Mouse (Mus musculus) embryonic stem cell, embryonic (primary cell): ENCODE results near the gene Jpt1.

Experiments
- CTCF ChIA-PET, 4 experiments: fragments of 300-600 bp in 2 of 4; fragments of 350-600 bp in 2 of 4; sonication (Branson Sonifier 250); formaldehyde crosslinking; loops; one replicate each; lab custom pipeline; 2022; ENCODE audit warnings: inconsistent platforms in 2 of 4; lab: Charles Lee
- POLR2A ChIA-PET, 4 experiments: fragments of 300-600 bp in 2 of 4; fragments of 350-600 bp in 2 of 4; sonication (Branson Sonifier 250); formaldehyde crosslinking; loops; one replicate each; lab custom pipeline; 2022; ENCODE audit warnings: antibody characterized with exemption in 4 of 4, inconsistent platforms in 1 of 4; lab: Charles Lee

Jpt1 gene

DNA sequence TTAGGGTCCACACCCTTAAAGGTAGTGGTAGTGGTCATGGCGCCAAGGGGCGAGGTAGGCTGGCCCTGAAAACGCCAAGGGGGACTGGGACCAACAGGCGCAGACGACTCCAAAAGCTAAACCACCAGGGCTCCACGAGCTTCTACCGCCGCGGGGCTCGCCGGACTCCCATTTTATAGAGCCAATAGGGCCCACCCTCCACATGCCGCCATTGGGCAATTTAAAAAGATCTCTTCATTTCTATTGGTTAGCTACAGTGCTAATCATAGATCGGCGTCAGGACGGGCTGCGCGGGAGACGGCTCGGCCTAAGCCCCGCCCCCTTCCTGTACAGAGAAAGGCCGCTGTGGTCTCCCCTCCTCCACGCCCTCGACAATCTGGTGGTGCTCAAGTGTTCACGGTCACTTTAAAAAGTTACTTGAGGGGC is at the start of gene Jpt1:
Jpt1 (minus strand) TSS at position 150 of the 426 bp plus-strand sequence.
- POLR2A ChIA-PET = interaction anchor here (0.5 to 15.2 kb wide), 171 partner anchors 8 to 654 kb away, joined by 3 to 368 read pairs (median 4); partner anchors contain the start of genes Nt5c (in 4 of the 4), Armc7 (in 3 of the 4), Fdxr (in 3 of the 4) and Nup85 (in 3 of the 4)
- CTCF ChIA-PET = interaction anchor here in 2 of 4 experiments (0.6 to 2.4 kb wide), 9 partner anchors 9 to 345 kb away, joined by 3 to 10 read pairs (median 3); partner anchors contain the start of gene Nt5c (in 2 of the 2)

DNA sequence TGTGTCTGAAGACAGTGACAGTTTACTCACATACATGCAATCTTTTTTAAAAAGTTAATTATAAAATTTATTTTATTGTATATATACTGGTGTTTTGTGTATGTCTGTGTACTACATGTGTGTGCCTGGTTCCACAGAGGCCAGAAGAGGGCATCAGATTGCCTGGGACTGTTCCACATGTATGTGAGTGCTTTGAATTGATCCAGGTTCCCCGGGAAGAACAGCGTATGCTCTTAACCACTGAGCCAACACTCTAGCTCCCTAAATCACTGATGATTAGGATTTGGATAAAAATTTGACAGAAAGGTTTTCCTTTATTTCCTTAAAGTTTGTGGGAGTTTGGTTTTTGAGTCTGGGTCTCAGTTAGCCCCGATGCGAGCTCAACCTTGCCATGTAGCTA is 49.2 kb upstream of the Jpt1 start:
- CTCF ChIA-PET = interaction anchor here in 3 of 4 experiments (0.6 to 1.7 kb wide), 24 partner anchors 8 to 930 kb away, joined by 3 to 8 read pairs (median 4); partner anchors contain the start of genes Mif4gd (in 2 of the 3), Caskin2 (in 1 of the 3) and Prpsap1 (in 1 of the 3)

DNA sequence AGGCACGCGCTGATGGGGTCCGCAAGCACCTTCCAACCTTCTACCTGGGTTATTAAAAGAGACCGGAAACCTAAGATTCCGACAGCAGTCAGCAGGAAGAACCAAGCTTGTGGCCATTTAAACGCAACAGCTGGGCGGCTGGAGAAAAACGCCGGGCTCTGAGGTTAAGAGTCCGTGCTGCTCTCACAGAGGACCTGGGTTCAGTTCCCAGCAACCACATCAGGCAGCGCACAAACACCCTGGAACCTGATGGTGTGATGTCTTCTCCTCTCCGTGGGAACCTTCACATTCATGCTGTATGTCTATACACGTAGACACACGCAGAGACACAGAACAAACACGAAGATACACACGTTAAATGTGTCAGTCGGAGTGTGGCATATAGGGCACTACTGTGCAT is 41.5 kb upstream of the Jpt1 start:
- CTCF ChIA-PET = interaction anchor here in 1 of 4 experiments (1.6 to 1.9 kb wide), 2 partner anchors 8 to 167 kb away, joined by 3 to 7 read pairs; partner anchors contain the start of gene Nup85
- POLR2A ChIA-PET = interaction anchor here in 2 of 4 experiments (0.7 to 2.1 kb wide), 9 partner anchors 8 to 57 kb away, joined by 3 to 11 read pairs (median 4); partner anchors contain the start of genes Mif4gd (in 2 of the 2) and Jpt1 (in 1 of the 2)

More for the DNA sequence above, 49.2 kb upstream of the Jpt1 start:
- POLR2A ChIA-PET = interaction anchor here (0.6 to 4.1 kb wide), 58 partner anchors 8 to 461 kb away, joined by 3 to 28 read pairs (median 4); partner anchors contain the start of genes Sumo2 (in 3 of the 4), Grb2 (in 2 of the 4), Jpt1 (in 2 of the 4) and Mif4gd (in 2 of the 4)

DNA sequence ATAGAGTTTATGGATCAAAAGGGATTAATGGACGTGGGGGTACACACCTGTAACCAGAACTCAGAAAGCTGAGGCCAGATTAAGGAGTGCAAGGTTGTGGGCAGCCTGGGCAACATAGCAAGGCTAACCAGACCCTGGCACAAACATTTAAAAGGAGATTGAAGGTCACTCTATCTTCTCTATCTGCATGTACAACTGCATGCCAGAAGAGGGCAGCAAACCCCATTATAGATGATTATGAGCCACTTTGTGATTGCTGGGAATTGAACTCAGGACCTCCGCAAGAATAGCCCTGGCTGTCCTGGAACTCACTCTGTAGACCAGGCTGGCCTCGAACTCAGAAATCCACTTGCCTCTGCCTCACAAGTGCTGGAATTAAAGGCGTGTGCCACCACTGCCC is 38.6 kb upstream of the Jpt1 start:
- CTCF ChIA-PET = interaction anchor here in 2 of 4 experiments (1.3 to 1.9 kb wide), 3 partner anchors 16 to 165 kb away, joined by 5 to 9 read pairs (median 6); no protein-coding TSS in a partner anchor
- POLR2A ChIA-PET = interaction anchor here in 2 of 4 experiments (0.7 to 1.5 kb wide), 7 partner anchors 11 to 162 kb away, joined by 3 to 8 read pairs (median 3); partner anchors contain the start of genes Jpt1 (in 1 of the 2) and Mif4gd (in 1 of the 2)

DNA sequence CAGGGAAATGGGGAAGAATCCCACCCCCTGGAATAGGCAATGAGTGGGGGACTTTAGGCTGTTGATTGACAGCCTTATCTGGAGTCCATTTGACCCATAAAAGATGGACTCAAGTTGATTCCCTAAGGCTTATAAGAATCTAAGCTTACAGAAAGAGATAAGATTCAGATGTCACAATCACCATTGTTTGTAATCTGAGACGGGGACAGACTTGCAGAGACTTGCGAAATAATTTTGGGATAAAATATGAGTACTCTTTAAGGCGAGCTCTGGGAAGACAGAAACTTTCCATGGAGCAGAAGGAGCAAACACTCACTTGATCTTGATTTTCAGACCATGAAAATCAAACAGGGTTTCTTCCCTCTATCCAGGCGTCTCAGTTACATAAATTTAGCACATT is 29.4 kb upstream of the Jpt1 start:
- POLR2A ChIA-PET = interaction anchor here in 2 of 4 experiments (1.3 kb wide), 2 partner anchors 24 to 30 kb away, joined by 3 to 4 read pairs; partner anchors contain the start of gene Jpt1 (in 1 of the 2)
- CTCF ChIA-PET = no interaction called here

DNA sequence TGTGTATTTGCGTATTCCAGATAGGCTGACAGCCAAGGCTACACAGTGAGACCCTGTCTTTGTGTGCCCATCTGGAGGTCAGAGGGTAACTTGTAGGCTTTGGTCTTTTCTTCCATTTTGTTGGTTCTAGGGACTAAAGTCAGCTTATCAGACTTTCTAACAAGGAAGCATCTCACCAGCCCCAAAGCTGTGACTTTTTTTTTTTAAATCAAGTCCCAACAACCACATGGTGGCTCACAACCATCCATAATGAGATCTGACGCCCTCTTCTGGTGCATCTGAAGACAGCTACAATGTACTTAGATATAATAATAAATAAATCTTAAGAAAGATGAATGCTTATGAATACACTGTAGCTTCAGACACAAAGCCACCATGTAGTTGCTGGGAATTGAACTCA is 23.9 kb upstream of the Jpt1 start:
- CTCF ChIA-PET = interaction anchor here (0.6 to 1.3 kb wide), 23 partner anchors 11 to 483 kb away, joined by 3 to 7 read pairs (median 4); partner anchors contain the start of genes Jpt1 (in 1 of the 4), Nt5c (in 1 of the 4), Nup85 (in 1 of the 4) and Ush1g (in 1 of the 4)

DNA sequence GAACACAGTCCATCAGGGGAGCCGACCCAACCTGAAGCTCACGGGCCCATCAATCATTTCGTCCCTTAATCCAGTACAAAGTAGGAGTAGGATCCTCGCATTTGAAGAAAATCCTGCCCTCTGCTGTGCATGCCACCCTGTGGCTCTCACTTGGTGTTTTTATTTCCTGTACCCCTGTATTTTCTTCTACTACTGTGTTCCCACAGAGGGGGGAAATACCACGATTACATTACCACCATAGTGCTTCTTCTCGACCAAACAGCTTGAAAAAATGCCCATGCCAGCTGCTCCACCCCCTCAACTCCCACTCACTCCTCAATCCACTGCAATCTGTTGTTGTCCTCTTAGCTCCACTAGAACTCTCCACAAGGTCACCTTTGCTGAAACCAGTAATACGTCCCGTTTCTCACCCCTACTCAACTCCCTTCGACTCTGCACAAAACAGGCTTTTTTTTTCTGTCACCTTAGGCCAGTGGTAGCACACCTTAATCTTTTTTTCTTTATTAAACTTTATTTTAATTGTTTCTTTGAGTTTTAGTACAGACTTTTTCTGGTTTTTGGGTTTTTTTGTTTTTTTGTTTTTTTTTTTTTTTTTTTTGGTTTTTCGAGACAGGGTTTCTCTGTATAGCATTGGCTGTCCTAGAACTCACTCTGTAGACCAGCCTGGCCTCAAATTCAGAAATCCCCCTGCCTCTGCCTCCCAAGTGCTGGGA is 22.8 kb upstream of the Jpt1 start:
- CTCF ChIA-PET = interaction anchor here (0.6 to 1.7 kb wide), 25 partner anchors 8 to 358 kb away, joined by 3 to 12 read pairs (median 3); partner anchors contain the start of genes Nt5c (in 2 of the 4), Cdr2l (in 1 of the 4), Jpt1 (in 1 of the 4) and Mif4gd (in 1 of the 4)
- POLR2A ChIA-PET = interaction anchor here (0.6 to 4.7 kb wide), 84 partner anchors 8 to 487 kb away, joined by 3 to 100 read pairs (median 4); partner anchors contain the start of genes Jpt1 (in 4 of the 4), Mif4gd (in 3 of the 4), Nup85 (in 3 of the 4) and Grb2 (in 2 of the 4)

More for the DNA sequence above, 23.9 kb upstream of the Jpt1 start:
- POLR2A ChIA-PET = interaction anchor here in 3 of 4 experiments (0.7 to 4.7 kb wide), 17 partner anchors 10 to 237 kb away, joined by 3 to 100 read pairs (median 4); partner anchors contain the start of genes Jpt1 (in 3 of the 3) and Nup85 (in 1 of the 3)

DNA sequence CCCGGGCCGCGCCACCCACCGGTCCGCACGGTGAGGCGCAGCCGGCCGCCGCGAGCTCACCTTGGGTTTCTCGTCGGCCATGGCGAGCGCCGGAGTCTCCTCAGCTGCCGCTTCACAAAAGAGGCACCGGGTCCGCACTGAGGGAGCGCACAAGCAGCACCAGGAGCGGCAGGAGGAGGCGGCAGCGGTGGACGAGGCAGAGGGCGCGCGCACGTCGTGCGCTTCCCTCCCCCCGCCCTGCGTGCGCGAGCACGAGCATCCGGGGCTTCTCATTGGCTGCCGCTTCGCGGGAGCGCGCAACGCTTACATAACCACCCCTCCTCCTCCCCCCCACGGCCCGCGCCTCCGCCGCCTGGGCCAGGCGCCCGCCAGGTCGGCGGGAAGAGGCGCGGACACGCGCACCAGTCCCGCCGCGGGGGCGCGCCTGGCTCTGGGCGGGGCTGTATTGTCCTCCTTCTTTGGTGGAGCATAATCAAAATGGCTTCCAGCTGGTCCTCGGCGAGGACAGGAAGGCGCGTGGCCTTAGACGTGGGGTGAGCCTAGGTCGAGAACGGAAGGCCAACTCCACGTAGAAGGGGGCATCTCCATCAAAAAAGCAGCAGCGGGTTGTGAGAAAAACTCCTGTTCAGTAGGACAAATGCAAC is 22.0 kb upstream of the Jpt1 start, which contains the start of gene Sumo2:
Sumo2 (minus strand) TSS at position 239 of the 644 bp plus-strand sequence.
- ChIA-PET POLR2A (interaction anchor here (0.6 to 4.7 kb wide), 81 partner anchors 9 to 488 kb away, joined by 3 to 100 read pairs (median 4); partner anchors contain the start of genes Jpt1 (in 3 of the 4), Mif4gd (in 3 of the 4), Nup85 (in 3 of the 4) and Nt5c (in 2 of the 4)), CTCF (interaction anchor here (0.7 to 1.7 kb wide), 17 partner anchors 8 to 275 kb away, joined by 3 to 12 read pairs (median 3); partner anchors contain the start of genes Nt5c (in 2 of the 4), Cdr2l (in 1 of the 4), Jpt1 (in 1 of the 4) and Mif4gd (in 1 of the 4))

DNA sequence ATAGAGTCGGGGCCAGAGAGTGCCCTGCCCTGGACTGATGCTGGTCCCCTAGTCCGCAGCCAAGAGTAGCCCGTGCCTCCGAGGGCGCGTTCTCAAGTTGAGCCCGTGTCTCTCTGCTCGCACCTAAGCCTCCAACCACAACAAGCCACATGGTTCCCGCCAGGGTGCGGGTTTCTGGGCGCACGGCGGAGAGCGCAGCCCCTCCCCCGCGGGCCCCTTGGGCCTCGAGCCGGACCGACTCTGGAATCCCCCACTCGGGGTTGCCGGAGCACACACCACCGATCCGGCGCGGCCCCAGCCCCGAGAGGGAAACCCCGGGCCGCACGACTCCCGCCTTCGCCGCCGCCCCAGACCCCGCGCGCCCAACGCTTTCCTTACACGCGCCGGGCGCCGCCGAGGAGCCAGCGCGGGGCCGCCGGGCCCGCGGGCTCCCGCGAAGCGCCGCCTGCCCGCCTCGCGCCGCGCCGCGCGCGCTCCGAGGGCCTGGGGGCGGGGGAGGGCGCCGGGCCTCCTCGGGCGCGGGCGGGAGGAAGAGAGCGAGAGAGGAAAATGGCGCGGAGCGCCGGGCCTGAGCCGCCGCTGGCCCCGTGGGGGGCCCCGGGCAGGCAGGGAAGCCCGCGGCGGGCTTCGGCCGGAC is 21.3 kb upstream of the Jpt1 start:
- CTCF ChIA-PET = interaction anchor here in 2 of 4 experiments (0.7 to 1.7 kb wide), 9 partner anchors 8 to 183 kb away, joined by 3 to 12 read pairs (median 6); partner anchors contain the start of genes Nt5c (in 2 of the 2) and Mif4gd (in 1 of the 2)

DNA sequence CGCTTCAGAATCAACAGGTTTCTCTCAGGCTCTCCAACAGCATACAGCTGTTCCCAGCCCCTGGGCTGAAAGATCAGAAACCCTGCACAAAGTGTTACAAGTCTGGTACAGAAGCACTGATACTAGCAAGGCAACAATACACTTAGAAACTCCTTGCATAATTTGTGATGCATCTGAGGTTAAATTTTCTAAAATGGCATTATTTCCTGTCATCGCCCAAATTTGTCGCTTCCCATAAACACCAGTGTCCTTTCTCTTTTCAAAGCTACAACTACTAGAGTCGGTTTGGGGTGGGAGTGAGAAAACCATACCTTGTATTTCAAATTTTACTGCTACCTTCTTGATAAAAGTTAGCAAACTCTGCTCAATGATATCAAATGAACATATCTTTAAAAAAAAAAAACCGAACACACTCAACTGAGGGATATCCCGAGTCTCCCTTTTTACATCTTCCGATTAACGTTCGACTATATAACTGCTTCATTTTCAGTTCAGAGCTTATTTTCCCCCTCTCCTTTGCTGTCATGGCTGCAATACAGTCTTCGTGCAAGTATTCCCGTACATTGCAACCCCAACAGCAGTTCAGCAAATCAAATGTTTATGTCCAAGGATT is 20.7 kb upstream of the Jpt1 start:
- CTCF ChIA-PET = no interaction called here
- POLR2A ChIA-PET = interaction anchor here (0.6 to 4.7 kb wide), 19 partner anchors 9 to 484 kb away, joined by 3 to 100 read pairs (median 4); partner anchors contain the start of genes Jpt1 (in 3 of the 4), Mif4gd (in 1 of the 4), Nt5c (in 1 of the 4) and Nup85 (in 1 of the 4)

More for the DNA sequence above, 21.3 kb upstream of the Jpt1 start:
- POLR2A ChIA-PET = interaction anchor here (0.6 to 4.7 kb wide), 47 partner anchors 9 to 489 kb away, joined by 3 to 100 read pairs (median 6); partner anchors contain the start of genes Jpt1 (in 4 of the 4), Nup85 (in 3 of the 4), Slc25a19 (in 2 of the 4) and Grb2 (in 1 of the 4)

DNA sequence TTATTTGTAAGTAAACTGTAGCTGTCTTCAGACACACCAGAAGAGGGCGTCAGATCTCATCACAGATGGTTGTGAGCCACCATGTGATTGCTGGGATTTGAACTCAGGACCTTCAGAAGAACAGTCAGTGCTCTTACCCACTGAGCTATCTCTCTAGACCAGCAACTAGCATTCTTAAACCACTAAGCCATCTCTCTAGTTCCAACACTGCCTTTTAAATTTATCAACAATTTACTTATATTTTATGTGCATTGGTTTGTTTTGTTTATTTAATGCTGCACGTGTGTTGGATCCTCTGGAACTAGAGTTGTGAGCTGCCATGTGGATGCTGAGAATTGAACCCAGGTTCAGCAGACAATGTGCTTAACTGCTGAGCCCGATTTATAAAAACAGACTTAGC is 12.3 kb upstream of the Jpt1 start:
- ChIA-PET CTCF (interaction anchor here (0.9 to 2.5 kb wide), 7 partner anchors 10 to 64 kb away, joined by 3 to 12 read pairs (median 3); partner anchors contain the start of genes Armc7 (in 1 of the 4), Slc16a5 (in 1 of the 4) and Sumo2 (in 1 of the 4)), POLR2A (interaction anchor here (1.0 to 13.4 kb wide), 21 partner anchors 8 to 182 kb away, joined by 3 to 368 read pairs (median 5); partner anchors contain the start of genes Jpt1 (in 3 of the 4), Sumo2 (in 3 of the 4), Grb2 (in 1 of the 4) and Mif4gd (in 1 of the 4))

DNA sequence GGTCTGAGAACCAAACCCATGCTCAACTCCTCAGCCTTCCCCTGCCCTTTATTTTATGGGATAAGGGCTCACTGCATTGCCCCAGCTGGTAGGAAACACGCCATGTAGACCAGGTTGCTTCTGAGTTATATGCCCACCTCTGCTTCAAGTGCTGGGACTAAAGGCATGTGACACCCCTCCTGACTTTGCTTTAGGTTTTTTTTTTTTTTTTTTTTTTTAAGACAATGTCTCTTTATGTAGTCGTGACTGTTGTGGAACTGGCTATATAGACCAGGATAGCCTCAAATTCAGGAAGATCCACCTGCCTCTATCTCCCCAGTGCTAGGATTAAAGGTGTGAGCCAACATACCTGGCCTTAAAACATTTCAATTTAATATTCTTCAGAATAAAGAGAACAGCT is 8.5 kb upstream of the Jpt1 start:
- CTCF ChIA-PET = interaction anchor here in 2 of 4 experiments (0.5 to 1.2 kb wide), 2 partner anchors 11 to 72 kb away, joined by 5 to 12 read pairs; no protein-coding TSS in a partner anchor
- POLR2A ChIA-PET = interaction anchor here in 3 of 4 experiments (0.7 to 15.2 kb wide), 16 partner anchors 3 to 421 kb away, joined by 3 to 368 read pairs (median 5); partner anchors contain the start of genes Jpt1 (in 2 of the 3), Sumo2 (in 2 of the 3), Nt5c (in 1 of the 3) and Nup85 (in 1 of the 3)

DNA sequence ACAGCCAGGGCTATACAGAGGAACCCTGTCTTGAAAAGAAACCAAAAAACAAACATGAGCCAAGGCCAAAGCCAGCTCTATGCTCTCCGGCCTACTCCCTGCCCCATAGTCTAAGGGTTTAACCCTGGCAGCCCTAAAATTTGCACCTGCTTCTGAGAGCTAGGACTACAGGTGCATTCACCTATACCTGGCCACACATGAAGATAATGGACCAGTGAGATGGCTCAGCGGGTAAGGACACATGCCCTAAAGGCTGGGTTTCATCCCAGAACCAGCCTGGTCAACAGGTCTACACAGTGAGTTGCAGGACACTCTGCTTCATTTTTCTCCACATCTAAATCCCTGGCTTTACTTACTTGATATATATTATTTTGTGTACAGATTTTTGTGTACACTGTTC is 8.1 kb upstream of the Jpt1 start:
- POLR2A ChIA-PET = interaction anchor here in 3 of 4 experiments (0.7 to 15.2 kb wide), 23 partner anchors 3 to 421 kb away, joined by 3 to 368 read pairs (median 4); partner anchors contain the start of genes Jpt1 (in 2 of the 3), Sumo2 (in 2 of the 3), Armc7 (in 1 of the 3) and Nt5c (in 1 of the 3)
- CTCF ChIA-PET = interaction anchor here in 2 of 4 experiments (0.5 to 1.2 kb wide), 2 partner anchors 10 to 73 kb away, joined by 5 to 12 read pairs; no protein-coding TSS in a partner anchor

DNA sequence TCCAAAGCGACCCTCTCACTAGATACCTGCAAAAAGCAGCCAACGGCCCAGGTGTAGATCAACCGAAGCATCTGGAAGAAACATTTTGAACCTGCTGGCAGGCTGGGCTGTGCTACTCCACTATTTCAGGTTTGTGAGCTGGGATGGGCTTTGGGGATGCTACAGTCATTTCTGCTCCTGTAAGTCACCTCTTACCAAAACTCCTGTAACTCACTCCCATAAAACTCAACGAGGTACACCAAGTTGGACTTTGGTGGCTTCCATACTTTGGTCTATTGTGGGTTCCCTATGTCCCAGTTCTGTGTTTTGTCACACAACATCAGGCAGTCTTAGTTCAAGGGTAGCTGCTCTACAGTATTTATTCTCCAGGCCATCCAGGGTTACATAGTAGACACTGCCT is 6.9 kb upstream of the Jpt1 start:
- POLR2A ChIA-PET = interaction anchor here (0.6 to 15.2 kb wide), 29 partner anchors 4 to 500 kb away, joined by 3 to 368 read pairs (median 4); partner anchors contain the start of genes Jpt1 (in 2 of the 4), Sumo2 (in 2 of the 4), Armc7 (in 1 of the 4) and Mif4gd (in 1 of the 4)
- CTCF ChIA-PET = interaction anchor here in 2 of 4 experiments (0.5 kb wide), 2 partner anchors 40 to 194 kb away, joined by 4 read pairs; no protein-coding TSS in a partner anchor
